Mouse (Mus musculus): Measurements from ENCODE around the gene Rwdd2b. TPM values are rescaled to one million over a fixed set of nuclear protein-coding genes. Genes with fewer than 3 reads are reported as not detected.

The Rwdd2b gene
- polyA plus RNA-seq (2017; shearing (Covaris generic)), result 11.8 TPM

DNA sequence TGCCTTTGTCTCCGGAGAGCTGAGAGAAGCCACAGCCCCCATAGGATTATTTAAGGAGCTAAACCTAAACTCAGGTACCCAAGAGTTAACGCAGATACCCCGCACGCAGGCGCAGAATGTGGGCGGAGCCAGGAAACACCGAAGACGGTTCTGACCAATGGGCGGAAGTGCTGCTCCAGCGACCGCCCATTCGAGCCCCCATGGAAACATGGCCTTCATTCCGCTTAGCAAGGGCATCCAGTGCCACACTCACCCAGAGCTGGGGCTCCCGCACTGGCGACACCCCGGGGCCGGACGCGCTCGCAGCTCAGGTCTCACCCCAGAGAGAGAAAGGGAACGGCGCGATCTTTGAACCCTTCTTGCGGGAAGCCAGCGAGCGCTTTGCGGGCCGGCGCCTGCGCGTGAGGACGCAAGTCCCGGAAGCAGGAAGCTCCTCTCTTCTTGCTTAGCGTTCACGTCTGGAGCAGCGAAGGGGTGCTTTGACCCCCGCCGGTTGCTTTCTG lies at the start of gene Rwdd2b:
Rwdd2b (minus strand) TSS at position 390 of the 503 bp plus-strand sequence.

GRCm38 (mm10) chr16:87454419-87455179 lies 14.2 kb upstream of the Rwdd2b start, which contains the start of gene Usp16:
Gene Usp16, plus strand, starts transcription at chr16:87454703.

GRCm38 (mm10) chr16:87432033-87432814 lies 8.1 kb downstream of the Rwdd2b start, which contains the start of gene Ltn1:
Gene Ltn1, minus strand, starts transcription at chr16:87432612.

Other genes with a start within 250 kb of the Rwdd2b start
- 15.3 TPM for gene N6amt1, start 86.4 kb downstream of the Rwdd2b start, polyA plus RNA-seq (2017; shearing (Covaris generic))
- gene Ltn1, start 8.0 kb downstream of the Rwdd2b start, polyA plus RNA-seq (2017; shearing (Covaris generic)), result 51.4 TPM
- gene Usp16, start 14.1 kb upstream of the Rwdd2b start, polyA plus RNA-seq (2017; shearing (Covaris generic)), result 66.5 TPM
- gene Cct8, start 55.3 kb upstream of the Rwdd2b start, polyA plus RNA-seq (2017; shearing (Covaris generic)), result 397 TPM
- gene Map3k7cl, start 112.8 kb upstream of the Rwdd2b start, polyA plus RNA-seq (2017; shearing (Covaris generic)), result not detected

All from CD4-positive, CD25-positive, alpha-beta regulatory T cell (primary cell).